8 mouse cellular contexts compared by ENCODE assay signal in genomic region chr19:53364963-53365362, GRCm38 (mm10). TPM values are rescaled to one million over a fixed set of nuclear protein-coding genes. Genes with fewer than 3 reads are reported as not detected.
A peak's percentile ranks its signal among the peaks of the same experiment; 100 is the strongest.
DNase-seq lines count a peak whose midpoint lies in the region; ATAC-seq and TF ChIP-seq lines count a peak whose summit lies in the region.

No protein-coding gene starts in this region.

- H3K4me3 ChIP-seq in limb, embryonic 13.5 days: peak overlapping the region; percentile 7; the same call in 1 of the 2 replicates
- no peak overlapping the region for H3K4me3 ChIP-seq in myocyte

- H3K9ac ChIP-seq in limb, embryonic 13.5 days: no peak overlapping the region

- no peaks in the 10 kb centered on the region for H3K27me3 ChIP-seq in limb, embryonic 13.5 days
- H3K27me3 ChIP-seq in myocyte (ENCODE audit: control insufficient read depth, insufficient read depth, insufficient read length): no peaks in the 10 kb centered on the region

- ATAC-seq in granulocyte monocyte progenitor cell, adult 5-6 weeks (replicated peaks; ENCODE audit: poor library complexity, severe bottlenecking): peak; percentile 49
- peak; percentile 74; the same call in 1 of the 2 replicates for ATAC-seq in limb, embryonic 13.5 days (ENCODE audit: low FRiP score, low read depth)
- no peak for ATAC-seq in monocyte, adult 5-6 weeks (replicated peaks; ENCODE audit: insufficient number of reproducible peaks, low FRiP score, low TSS enrichment, poor library complexity, severe bottlenecking)

- no peaks in the 10 kb centered on the region for H3K9me3 ChIP-seq in limb, embryonic 13.5 days

- H3ac ChIP-seq in myocyte (ENCODE audit: control insufficient read depth, insufficient read length): no peak overlapping the region

- no peak for TF ChIP-seq POLR2A in myocyte (IDR thresholded peaks at IDR 0.05; ENCODE audit: insufficient read length, low read depth)

- peak overlapping the region; percentile 51 for H3K4me2 ChIP-seq in limb, embryonic 13.5 days (replicated peaks)
- no peak overlapping the region for H3K4me2 ChIP-seq in myocyte (ENCODE audit: low read depth)

- 22% methylated on average over 9 of the region's 9 CpGs for WGBS in limb, embryonic 13.5 days

- peak; percentile 53 for DNase-seq in cerebellum, adult 11 months
- DNase-seq in cerebellum, adult 8-10 months: no peak
- peak; percentile 68 to 71 for DNase-seq in cerebellum, adult 18-20 months
- peak; percentile 71 for DNase-seq in kidney, adult 11 months

- H3K4me1 ChIP-seq in limb, embryonic 13.5 days: peaks cover 63% of the 10 kb centered on the region

- peak overlapping the region; percentile 70 for H3K27ac ChIP-seq in limb, embryonic 13.5 days

- no peaks in the 10 kb centered on the region for H3K79me2 ChIP-seq in myocyte (ENCODE audit: control insufficient read depth, insufficient read depth)

- no peaks in the 10 kb centered on the region for H3K36me3 ChIP-seq in limb, embryonic 13.5 days
- H3K36me3 ChIP-seq in myocyte (ENCODE audit: control insufficient read depth, insufficient read depth): no peaks in the 10 kb centered on the region

TF ChIP-seq in myocyte, 11 proteins besides CTCF, POLR2A, EP300 and RAD21:
- TF ChIP-seq CEBPB (IDR thresholded peaks at IDR 0.05; ENCODE audit: insufficient read depth, poor library complexity, severe bottlenecking) (peak; percentile 90), MAX (IDR thresholded peaks at IDR 0.05; ENCODE audit: low read depth) (no peak)

RNA-seq across cellular contexts. Expression of gene Gm10197, which starts 6.6 kb away (rescaled TPM):
- not detected in 2 replicates for total RNA-seq in granulocyte monocyte progenitor cell, adult 5-6 weeks (2014; fragmentation: Nextera tagmentation)
- total RNA-seq in granulocyte monocyte progenitor cell, adult 5-6 weeks (2017): not detected in 2 replicates
- not detected in 2 replicates for polyA plus RNA-seq in limb, embryonic 13.5 days (2015; fragmentation: Nextera tagmentation; extraction: Ambion mirVana)
- not detected for polyA plus RNA-seq in myocyte (2012; fragmentation: generic; extraction: Trizol)
- not detected in 3 replicates for total RNA-seq in monocyte, adult 5-6 weeks (2017)

RNA-seq across cellular contexts. Expression of gene Smndc1, which starts 25.4 kb away (rescaled TPM):
- 47.7 and 54.6 TPM in 2 replicates for total RNA-seq in granulocyte monocyte progenitor cell, adult 5-6 weeks (2014; fragmentation: Nextera tagmentation)
- total RNA-seq in granulocyte monocyte progenitor cell, adult 5-6 weeks (2017): 31.1 and 33.4 TPM in 2 replicates
- 41.0 and 44.8 TPM in 2 replicates for polyA plus RNA-seq in limb, embryonic 13.5 days (2015; fragmentation: Nextera tagmentation; extraction: Ambion mirVana)
- polyA plus RNA-seq in myocyte (2012; fragmentation: generic; extraction: Trizol): 30.8 TPM
- 62.7 to 74.2 TPM (median 74.1 TPM) in 3 replicates for total RNA-seq in monocyte, adult 5-6 weeks (2017)

RNA-seq across cellular contexts. Expression of gene Mxi1, which starts 54.6 kb away (rescaled TPM):
- 19.6 and 28.2 TPM in 2 replicates for total RNA-seq in granulocyte monocyte progenitor cell, adult 5-6 weeks (2014; fragmentation: Nextera tagmentation)
- total RNA-seq in granulocyte monocyte progenitor cell, adult 5-6 weeks (2017): 50.7 and 54.9 TPM in 2 replicates
- 36.3 and 39.1 TPM in 2 replicates for polyA plus RNA-seq in limb, embryonic 13.5 days (2015; fragmentation: Nextera tagmentation; extraction: Ambion mirVana)
- polyA plus RNA-seq in myocyte (2012; fragmentation: generic; extraction: Trizol): 11.9 TPM
- 87.9 to 137 TPM (median 113 TPM) in 3 replicates for total RNA-seq in monocyte, adult 5-6 weeks (2017)
